Mouse (Mus musculus): ENCODE measurements at regions not wholly inside any gene's neighbourhood (a gene's known extent, or its start where the extent isn't known, plus 50 kb on each side); places are given as distances from the start of the nearest gene placed in this dataset.

DNA sequence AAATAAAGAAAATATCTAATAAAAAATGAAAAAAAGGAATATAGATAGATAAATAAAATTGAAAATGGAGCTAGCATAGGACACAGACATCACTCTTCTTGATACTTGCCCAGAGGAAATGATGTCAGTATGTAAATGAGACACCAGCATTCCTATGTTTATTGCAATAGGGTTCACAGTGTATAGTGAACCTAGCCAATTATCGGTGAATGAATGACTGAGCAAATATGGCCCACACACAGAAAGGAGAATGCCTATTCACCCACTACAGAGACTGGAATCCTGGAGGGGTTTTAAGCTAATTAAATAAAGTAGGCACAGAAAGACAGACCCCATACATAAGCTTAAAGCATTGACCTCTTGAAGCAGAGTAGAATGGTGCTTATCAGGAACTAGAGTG is 373.9 kb upstream of the 4933412E24Rik start:
- no peaks in the 10 kb centered on the region for H3K79me3 ChIP-seq (ENCODE audit: low read depth)
- H3K36me3 ChIP-seq (ENCODE audit: control insufficient read depth, insufficient read depth): no peaks in the 10 kb centered on the region
- H3ac ChIP-seq (ENCODE audit: control insufficient read depth, insufficient read length, low read depth): no peak overlapping the region
- no peaks in the 10 kb centered on the region for H3K79me2 ChIP-seq (ENCODE audit: control insufficient read depth, insufficient read depth)
- no peak overlapping the region for H3K4me3 ChIP-seq (ENCODE audit: insufficient read depth, poor library complexity, severe bottlenecking)
- TF ChIP-seq CTCF (IDR thresholded peaks at IDR 0.05; ENCODE audit: control insufficient read depth, insufficient read depth, insufficient read length) (no peak), MAX (IDR thresholded peaks at IDR 0.05) (no peak), USF1 (IDR thresholded peaks at IDR 0.05; ENCODE audit: low read depth) (no peak), CEBPB (IDR thresholded peaks at IDR 0.05; ENCODE audit: low read depth) (no peak), MYOG (IDR thresholded peaks at IDR 0.05; ENCODE audit: control insufficient read depth, extremely low read depth, insufficient read length) (no peak), MYOD1 (IDR thresholded peaks at IDR 0.05; ENCODE audit: control insufficient read depth, insufficient read length, low read depth) (no peak), FOSL1 (IDR thresholded peaks at IDR 0.05; ENCODE audit: insufficient read depth, low read length, poor library complexity, severe bottlenecking) (no peak)
- no peaks in the 10 kb centered on the region for H3K27me3 ChIP-seq (ENCODE audit: control insufficient read depth, insufficient read depth, insufficient read length)

DNA sequence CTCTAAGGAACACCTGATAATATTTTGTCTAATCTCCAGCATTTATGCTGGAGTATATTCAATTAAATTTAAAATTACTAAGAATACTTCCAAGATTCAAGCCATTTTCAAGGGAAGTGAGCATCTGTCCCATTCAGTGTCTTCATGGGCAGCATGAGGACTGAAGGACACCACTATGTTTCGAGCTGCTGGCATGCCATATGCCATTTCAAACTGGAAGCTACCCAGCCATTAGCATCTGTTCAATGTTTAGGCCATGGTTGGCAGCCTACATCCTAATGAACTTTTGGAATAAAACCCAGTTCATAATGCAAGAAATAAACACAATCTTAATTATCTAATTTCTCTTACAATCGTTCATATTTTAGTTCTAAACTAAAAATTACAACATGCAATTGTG is 371.5 kb upstream of the 4933412E24Rik start:
- Histone ChIP-seq H3K79me3 (ENCODE audit: low read depth) (no peaks in the 10 kb centered on the region), H3K27me3 (ENCODE audit: control insufficient read depth, insufficient read depth, insufficient read length) (no peaks in the 10 kb centered on the region), H3K36me3 (ENCODE audit: control insufficient read depth, insufficient read depth) (no peaks in the 10 kb centered on the region), H3K4me3 (ENCODE audit: insufficient read depth, poor library complexity, severe bottlenecking) (no peak overlapping the region), H3ac (ENCODE audit: control insufficient read depth, insufficient read length, low read depth) (no peak overlapping the region), H3K79me2 (ENCODE audit: control insufficient read depth, insufficient read depth) (no peaks in the 10 kb centered on the region)
- TF ChIP-seq FOSL1 (IDR thresholded peaks at IDR 0.05; ENCODE audit: insufficient read depth, low read length, poor library complexity, severe bottlenecking): no peak
- no peak for TF ChIP-seq MYOD1 (IDR thresholded peaks at IDR 0.05; ENCODE audit: control insufficient read depth, insufficient read length, low read depth)
- TF ChIP-seq USF1 (IDR thresholded peaks at IDR 0.05; ENCODE audit: low read depth): no peak

Measured in C2C12 (cell line).